Mouse (Mus musculus) layer of hippocampus, adult 2 months (tissue): ENCODE measurements at regions not wholly inside any gene's neighbourhood (a gene's known extent, or its start where the extent isn't known, plus 50 kb on each side); places are given as distances from the start of the nearest gene placed in this dataset.
"Not testable (repeated sequence)": the region's sequence is repeated elsewhere in the genome, so short reads cannot be mapped to it uniquely, and the experiment has no call there.

Source experiments
- DNase-seq, 2 experiments: peaks; one replicate each; pipeline ENCODE4 v3.0.0; 2022; ENCODE audit warnings: low spot score in 2 of 2
- H3K27ac ChIP-seq: fragments of 200-600 bp; 2 replicates; pipeline ENCODE4 v1.8.1; 2022
- H3K4me3 ChIP-seq: fragments of 200-600 bp; 2 replicates; pipeline ENCODE4 v1.8.1; 2022; ENCODE audit warnings: mild to moderate bottlenecking
- CTCF ChIP-seq: fragments of 200-600 bp; conservative IDR thresholded peaks from 2 replicates; pipeline ENCODE4 v1.8.1; 2022; ENCODE audit warnings: antibody characterized with exemption, mild to moderate bottlenecking, moderate library complexity

DNA sequence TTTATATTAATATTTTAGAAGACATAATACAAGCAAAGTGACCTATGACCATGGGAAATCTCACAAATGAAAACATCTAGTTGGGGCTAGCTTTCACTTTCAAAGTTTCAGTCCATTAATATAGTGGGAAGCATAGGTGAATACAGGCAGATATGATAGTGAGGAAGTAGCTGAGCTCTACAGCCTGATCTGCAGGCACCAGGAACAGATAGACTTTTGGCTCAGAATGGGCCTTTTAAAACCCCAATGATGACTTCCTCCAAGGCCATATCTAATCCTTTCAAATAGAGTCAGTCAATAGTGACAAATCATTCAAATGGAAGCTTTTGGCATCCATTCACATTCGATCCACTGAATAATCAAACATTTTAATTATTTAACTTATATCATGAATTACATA, 581.6 kb upstream of the Pcdh17 start:
- no peak for DNase-seq
- Histone ChIP-seq H3K27ac (no peak overlapping the region), H3K4me3 (no peak overlapping the region)
- no peak for TF ChIP-seq CTCF

- Histone ChIP-seq H3K27ac (no peak overlapping the region), H3K4me3 (no peak overlapping the region)
- no peak for DNase-seq
- TF ChIP-seq CTCF, result no peak
These were observed 580.7 kb upstream of the Pcdh17 start for GRCm38 (mm10) chr14:83862653-83863052.

- no peak overlapping the region for H3K27ac ChIP-seq
- no peak for DNase-seq
- no peak for TF ChIP-seq CTCF
- H3K4me3 ChIP-seq, result no peak overlapping the region
These were observed 557.0 kb upstream of the Pcdh17 start for GRCm38 (mm10) chr14:83886393-83886792.

- H3K4me3 ChIP-seq, DNase-seq, H3K27ac ChIP-seq: not testable (repeated sequence)
These were observed 542.7 kb upstream of the Pcdh17 start for GRCm38 (mm10) chr14:83900711-83901110.

DNA sequence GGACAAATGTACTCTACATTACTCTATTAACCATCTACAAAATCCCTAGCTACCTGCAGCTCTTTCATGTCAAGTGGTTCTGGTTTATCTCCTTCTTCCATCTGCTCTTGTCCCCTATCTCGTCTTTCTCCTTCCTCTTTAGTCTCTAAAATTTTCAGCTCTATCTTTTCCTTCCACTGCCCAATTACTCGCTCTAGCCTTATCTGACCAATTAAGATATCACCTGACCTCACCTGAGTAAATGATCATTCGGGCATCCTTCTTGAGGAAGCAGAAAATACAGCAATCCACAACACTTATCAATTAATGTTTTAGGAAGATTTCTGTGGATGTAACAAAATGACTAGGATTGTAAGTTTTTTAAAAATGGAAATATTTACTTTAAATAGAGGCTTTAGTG, 500.3 kb upstream of the Pcdh17 start:
- TF ChIP-seq CTCF, result no peak
- DNase-seq, result no peak
- no peak overlapping the region for H3K4me3 ChIP-seq
- no peak overlapping the region for H3K27ac ChIP-seq

- DNase-seq, result no peak
- Histone ChIP-seq H3K27ac (no peak overlapping the region), H3K4me3 (no peak overlapping the region)
- peak; percentile 68 for TF ChIP-seq CTCF
These were observed 499.2 kb upstream of the Pcdh17 start for GRCm38 (mm10) chr14:83944176-83944575.

DNA sequence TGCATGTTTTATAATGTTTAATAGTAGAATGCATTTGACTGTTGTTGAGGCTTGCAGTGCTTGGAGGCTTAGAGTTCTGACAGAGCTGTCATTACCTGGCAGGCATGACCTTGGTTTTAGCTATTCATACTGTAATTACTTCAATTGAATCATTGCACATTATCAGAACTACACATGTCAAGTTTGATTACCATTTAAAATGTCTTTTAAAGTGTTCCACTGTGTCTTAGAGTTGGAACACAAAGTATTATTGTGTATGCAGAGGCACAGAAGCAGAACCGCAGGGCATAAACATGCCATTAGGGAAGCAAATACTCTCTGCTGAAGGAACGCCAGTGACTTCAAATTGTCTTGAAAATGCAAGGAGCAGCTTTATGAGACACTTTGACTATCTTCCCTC, 493.7 kb upstream of the Pcdh17 start:
- H3K4me3 ChIP-seq, result no peak overlapping the region
- TF ChIP-seq CTCF, result no peak
- H3K27ac ChIP-seq, result no peak overlapping the region
- no peak for DNase-seq

GRCm38 (mm10) chr14:83959111-83959510, 484.3 kb upstream of the Pcdh17 start:
- no peak for TF ChIP-seq CTCF
- no peak overlapping the region for H3K27ac ChIP-seq
- no peak overlapping the region for H3K4me3 ChIP-seq
- peak; percentile 46 to 54 for DNase-seq

DNA sequence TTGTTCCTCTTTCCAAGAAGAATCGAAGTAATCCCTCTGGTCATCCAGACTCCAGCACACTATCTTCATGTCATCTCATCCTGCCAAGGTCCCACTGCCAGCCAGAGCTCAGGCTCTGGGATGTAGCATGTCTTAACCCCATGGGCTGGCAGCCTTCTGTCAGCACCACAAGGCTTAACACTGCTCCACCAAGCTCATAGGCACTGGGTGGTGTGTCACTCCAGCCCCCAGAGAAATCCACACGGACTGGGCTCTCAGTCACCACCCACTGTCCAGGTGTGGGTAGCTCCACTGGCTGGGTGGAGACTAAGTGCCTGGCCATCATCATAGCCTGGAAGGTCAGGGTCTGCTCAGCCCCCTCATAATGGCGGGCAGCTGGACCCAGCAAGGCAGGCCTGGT, 459.8 kb upstream of the Pcdh17 start:
- H3K4me3 ChIP-seq, result no peak overlapping the region
- DNase-seq, result no peak
- no peak overlapping the region for H3K27ac ChIP-seq
- TF ChIP-seq CTCF, result no peak
